Mouse (Mus musculus): ENCODE data around the gene Cul4a. TPM values are rescaled to one million over a fixed set of nuclear protein-coding genes. Genes with fewer than 3 reads are reported as not detected.
A peak's percentile ranks its signal among the peaks of the same experiment; 100 is the strongest.
"Not testable (repeated sequence)": the region's sequence is repeated elsewhere in the genome, so short reads cannot be mapped to it uniquely, and the experiment has no call there.

Cul4a gene
- polyA plus RNA-seq (2016; fragmentation: Nextera tagmentation; extraction: Ambion mirVana) = 84.0 and 86.8 TPM in 2 replicates

DNA sequence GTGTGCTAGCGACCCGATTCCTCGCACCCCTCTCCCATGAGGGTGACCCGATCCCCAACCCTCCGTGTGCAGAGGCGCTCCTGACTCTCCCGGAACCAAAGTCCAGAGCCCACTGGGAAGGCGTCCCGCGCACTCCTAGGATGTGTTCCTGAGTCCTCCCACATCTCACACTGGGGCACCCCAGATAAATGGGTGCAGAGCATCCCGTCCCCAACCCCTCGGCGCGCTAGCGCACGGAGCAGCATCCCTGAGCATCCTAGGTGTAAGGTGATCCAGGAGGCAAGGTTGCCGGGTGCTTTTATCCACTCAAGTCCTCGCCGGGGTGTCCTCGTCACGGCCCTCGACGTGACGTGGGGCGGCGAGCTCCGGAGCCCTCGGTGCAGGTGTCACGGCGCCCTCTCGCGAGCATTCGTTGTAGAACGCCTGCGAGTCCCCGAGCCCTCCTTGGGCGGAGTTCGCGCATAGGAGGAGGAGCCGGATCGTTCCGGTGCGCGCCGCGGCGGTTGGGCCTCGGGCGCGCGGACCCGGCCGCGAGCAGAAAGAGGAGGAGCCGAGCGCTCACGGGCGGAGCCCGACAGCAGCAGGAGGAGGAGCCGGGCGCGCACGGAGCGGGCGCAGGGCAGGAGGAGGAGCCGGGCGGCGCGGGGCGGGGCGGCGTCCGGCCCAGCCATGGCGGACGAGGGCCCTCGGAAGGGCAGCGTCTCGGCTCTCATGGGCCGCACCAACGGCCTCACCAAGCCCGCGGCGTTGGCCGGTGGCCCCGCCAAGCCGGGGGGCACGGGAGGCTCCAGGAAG, at the start of gene Cul4a, which contains the start of gene Pcid2:
Cul4a (plus strand) TSS at position 535 of the 795 bp plus-strand sequence.
Pcid2 (minus strand) TSS at position 373 of the 795 bp plus-strand sequence.
- H3K27me3 ChIP-seq = no peaks in the 10 kb centered on the region
- peak within 1 kb of the TSS; percentile 99 for H3K4me2 ChIP-seq
- no peaks in the 10 kb centered on the region for H3K9me3 ChIP-seq
- H3K9ac ChIP-seq = peak within 1 kb of the TSS; percentile 86
- H3K4me1 ChIP-seq = peaks cover 32% of the 10 kb centered on the region
- ATAC-seq (ENCODE audit: low FRiP score) = peak; percentile 96
- under 1% methylated on average over 75 of the region's 87 CpGs for WGBS
- peak within 1 kb of the TSS; percentile 89 for H3K27ac ChIP-seq
- peak within 1 kb of the TSS; percentile 97 for H3K4me3 ChIP-seq (replicated peaks)
- H3K36me3 ChIP-seq (replicated peaks) = 0 out of 2 replicates have a peak, but pooled peaks cover 5% of the 10 kb centered on the region

DNA sequence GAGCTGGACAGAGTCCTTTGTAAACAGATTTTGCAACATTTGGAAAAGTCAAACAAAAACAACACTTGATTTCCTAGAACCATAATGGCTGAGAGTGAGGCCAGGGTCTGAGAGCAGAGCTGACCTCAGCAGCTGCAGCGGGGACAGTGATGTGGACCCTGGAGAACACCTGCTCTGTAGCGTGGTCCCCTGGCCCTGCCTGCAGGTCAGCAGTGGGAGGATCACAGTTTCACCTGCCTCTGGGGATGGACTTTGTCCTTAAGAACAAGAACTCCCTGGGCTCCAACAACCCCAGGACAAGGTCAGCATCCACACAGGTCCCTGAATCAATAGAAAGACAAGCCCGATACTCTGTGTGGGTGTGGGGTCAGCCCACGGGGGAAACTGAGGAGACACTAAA, 48.1 kb upstream of the Cul4a start:
- Histone ChIP-seq H3K36me3 (replicated peaks) (no peaks in the 10 kb centered on the region), H3K4me1 (no peaks in the 10 kb centered on the region), H3K4me2 (no peak overlapping the region), H3K27ac (no peak overlapping the region), H3K4me3 (replicated peaks) (no peak overlapping the region), H3K9me3 (no peaks in the 10 kb centered on the region), H3K27me3 (no peaks in the 10 kb centered on the region), H3K9ac (no peak overlapping the region)
- WGBS = 83% methylated on average over 4 of the region's 4 CpGs
- no peak for ATAC-seq (ENCODE audit: low FRiP score)

DNA sequence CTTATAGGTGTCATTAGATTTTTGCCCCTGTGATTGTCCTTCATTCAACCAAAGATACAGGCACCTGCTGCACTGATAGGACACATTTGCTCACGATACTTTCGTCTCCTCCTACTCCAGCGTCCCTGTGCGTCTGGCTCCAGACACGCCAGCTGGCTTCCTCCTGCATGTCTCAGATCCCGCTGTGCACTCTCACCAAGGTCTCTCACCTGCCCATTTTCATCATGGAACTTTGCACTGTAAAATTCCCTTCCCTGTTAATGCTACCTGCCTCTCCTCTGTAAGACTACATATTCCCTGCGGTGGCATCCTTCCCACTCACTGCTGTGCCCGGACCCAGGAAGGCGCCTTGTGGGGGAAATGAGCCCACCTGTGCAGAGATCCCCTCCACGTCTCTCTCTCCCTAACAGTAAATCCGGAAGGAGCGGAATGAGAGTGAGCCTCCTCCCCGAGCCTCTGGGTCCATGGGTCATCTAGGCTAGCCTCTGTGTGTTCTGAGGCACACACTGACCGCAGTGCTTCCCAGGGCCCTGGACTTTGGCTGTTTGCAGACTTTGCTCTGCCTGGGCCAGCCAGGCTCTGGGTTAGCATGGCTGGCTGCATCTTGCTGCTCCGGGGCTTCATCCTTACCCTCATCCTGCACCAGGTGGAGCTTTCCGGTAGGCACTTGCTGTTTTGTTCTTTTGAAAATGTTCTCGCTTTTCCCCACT, 44.8 kb upstream of the Cul4a start, which contains the start of gene Proz:
Proz (plus strand) TSS at position 474 of the 710 bp plus-strand sequence.
- Histone ChIP-seq H3K9ac (no peak within 1 kb of the TSS), H3K9me3 (no peaks in the 10 kb centered on the region), H3K36me3 (replicated peaks) (no peaks in the 10 kb centered on the region), H3K4me3 (replicated peaks) (no peak within 1 kb of the TSS), H3K27me3 (no peaks in the 10 kb centered on the region), H3K4me2 (no peak within 1 kb of the TSS), H3K4me1 (no peaks in the 10 kb centered on the region), H3K27ac (no peak within 1 kb of the TSS)
- WGBS = 83% methylated on average over 17 of the region's 17 CpGs
- ATAC-seq (ENCODE audit: low FRiP score) = no peak

DNA sequence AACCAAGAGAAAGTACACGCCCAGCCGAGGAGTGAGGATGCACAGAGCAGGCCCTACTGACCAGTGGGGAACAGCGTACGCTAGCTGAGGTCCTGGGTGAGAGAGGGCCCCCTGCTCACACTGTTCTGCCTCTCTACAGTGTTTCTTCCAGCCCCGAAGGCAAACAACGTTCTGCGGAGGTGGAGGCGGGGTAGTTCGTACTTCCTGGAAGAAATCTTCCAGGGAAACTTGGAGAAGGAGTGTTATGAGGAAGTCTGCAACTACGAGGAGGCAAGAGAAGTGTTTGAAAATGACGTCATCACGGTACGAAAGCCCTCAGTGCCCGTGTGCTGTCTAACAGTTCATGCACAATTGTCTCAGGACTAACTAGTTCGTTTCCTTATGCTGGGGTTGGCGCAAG, 42.3 kb upstream of the Cul4a start:
- no peak overlapping the region for H3K27ac ChIP-seq
- H3K4me2 ChIP-seq = no peak overlapping the region
- no peak overlapping the region for H3K4me3 ChIP-seq (replicated peaks)
- WGBS = 81% methylated on average over 16 of the region's 16 CpGs
- H3K36me3 ChIP-seq (replicated peaks) = no peaks in the 10 kb centered on the region
- no peaks in the 10 kb centered on the region for H3K4me1 ChIP-seq
- H3K9me3 ChIP-seq = no peaks in the 10 kb centered on the region
- ATAC-seq (ENCODE audit: low FRiP score) = no peak
- no peaks in the 10 kb centered on the region for H3K27me3 ChIP-seq
- no peak overlapping the region for H3K9ac ChIP-seq

DNA sequence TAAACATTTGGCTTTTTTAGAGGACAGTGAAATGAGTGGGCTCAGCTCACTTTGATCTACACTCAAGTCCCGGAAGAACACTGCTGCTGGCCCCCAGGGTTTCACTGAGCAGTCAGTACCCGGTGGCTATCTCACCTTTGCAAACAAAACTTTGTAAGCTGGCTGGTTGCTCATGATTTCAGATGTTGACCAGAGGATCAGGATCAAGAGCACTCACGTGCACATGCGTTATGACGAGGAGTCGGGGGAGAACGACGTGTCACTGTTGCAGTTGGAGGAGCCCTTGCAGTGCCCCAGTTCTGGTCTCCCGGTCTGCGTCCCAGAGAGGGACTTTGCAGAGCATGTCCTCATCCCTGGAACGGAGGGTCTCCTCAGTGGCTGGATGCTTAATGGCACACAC, 32.2 kb upstream of the Cul4a start:
- no peak for ATAC-seq (ENCODE audit: low FRiP score)
- Histone ChIP-seq H3K27ac (no peak overlapping the region), H3K9me3 (no peaks in the 10 kb centered on the region), H3K4me3 (replicated peaks) (no peak overlapping the region), H3K36me3 (replicated peaks) (peaks cover 54% of the 10 kb centered on the region), H3K27me3 (no peaks in the 10 kb centered on the region), H3K4me2 (no peak overlapping the region), H3K4me1 (no peaks in the 10 kb centered on the region), H3K9ac (no peak overlapping the region)
- WGBS = 95% methylated on average over 11 of the region's 11 CpGs

DNA sequence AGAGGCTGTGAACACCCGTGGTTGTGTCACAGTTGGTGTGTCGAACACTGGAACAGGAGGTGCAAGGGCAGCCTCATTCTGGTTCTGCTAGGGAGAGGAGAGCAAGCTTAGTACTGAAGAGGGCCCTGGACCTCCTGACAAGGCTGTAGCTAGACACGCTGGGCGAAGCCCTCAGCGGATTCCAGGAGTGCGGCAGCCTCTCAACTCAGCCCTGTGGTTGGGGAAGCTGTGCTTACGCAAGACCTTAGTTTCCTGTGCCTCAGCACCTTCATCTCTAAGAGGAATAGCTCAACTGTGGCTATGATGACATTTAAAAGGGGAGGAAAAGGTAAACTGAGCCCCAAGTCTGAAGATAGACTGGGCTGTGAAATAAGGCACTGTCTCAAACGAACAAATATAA, 30.4 kb upstream of the Cul4a start:
- Histone ChIP-seq H3K4me3 (replicated peaks) (no peak overlapping the region), H3K27ac (no peak overlapping the region), H3K4me1 (no peaks in the 10 kb centered on the region), H3K9me3 (no peaks in the 10 kb centered on the region), H3K4me2 (no peak overlapping the region), H3K36me3 (replicated peaks) (peaks cover 72% of the 10 kb centered on the region), H3K9ac (no peak overlapping the region), H3K27me3 (no peaks in the 10 kb centered on the region)
- 94% methylated on average over 8 of the region's 8 CpGs for WGBS
- no peak for ATAC-seq (ENCODE audit: low FRiP score)

DNA sequence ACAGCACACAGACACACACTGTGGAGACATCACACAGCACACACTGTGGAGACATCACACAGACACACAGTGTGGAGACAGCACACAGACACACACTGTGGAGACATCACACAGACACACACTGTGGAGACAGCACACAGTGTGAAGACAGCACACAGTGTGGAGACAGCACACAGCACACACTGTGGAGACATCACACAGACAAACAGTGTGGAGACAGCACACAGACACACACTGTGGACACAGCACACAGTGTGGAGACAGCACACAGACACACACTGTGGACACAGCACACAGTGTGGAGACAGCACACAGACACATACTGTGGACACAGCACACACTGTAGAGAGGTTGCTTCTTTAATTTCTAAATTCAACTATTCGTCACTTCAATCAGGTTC, 29.8 kb upstream of the Cul4a start:
- peaks cover 77% of the 10 kb centered on the region for H3K36me3 ChIP-seq (replicated peaks)
- not testable (repeated sequence) for H3K27me3 ChIP-seq; H3K4me1 ChIP-seq; H3K4me3 ChIP-seq (replicated peaks); H3K9me3 ChIP-seq; H3K27ac ChIP-seq; H3K9ac ChIP-seq; ATAC-seq (ENCODE audit: low FRiP score); H3K4me2 ChIP-seq
- 94% methylated on average over 1 of the region's 1 CpGs for WGBS

DNA sequence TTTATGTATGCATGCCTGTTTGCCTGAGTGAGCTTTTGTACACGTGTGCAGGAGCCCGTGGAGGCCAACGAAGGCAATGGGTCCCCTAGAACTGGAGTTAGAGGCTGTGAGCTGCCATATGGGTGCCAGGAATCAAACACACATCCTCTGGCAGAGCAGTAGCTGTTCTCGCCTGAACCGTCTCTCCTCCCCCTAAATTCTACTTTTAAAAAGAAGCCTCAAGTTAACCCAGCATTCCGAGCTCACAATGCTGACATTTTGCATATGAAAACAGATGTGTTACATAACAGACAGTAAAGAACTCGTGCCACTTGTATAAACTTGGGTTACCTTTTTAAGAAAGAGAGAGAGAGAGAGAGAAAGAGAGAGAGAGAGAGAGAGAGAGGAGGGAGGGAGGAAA, 27.9 kb upstream of the Cul4a start:
- H3K36me3 ChIP-seq (replicated peaks) = peaks cover 96% of the 10 kb centered on the region
- WGBS = 87% methylated on average over 7 of the region's 7 CpGs
- H3K9ac ChIP-seq = no peak overlapping the region
- no peak overlapping the region for H3K4me2 ChIP-seq
- ATAC-seq (ENCODE audit: low FRiP score) = no peak
- H3K4me3 ChIP-seq (replicated peaks) = no peak overlapping the region
- H3K9me3 ChIP-seq = no peaks in the 10 kb centered on the region
- H3K4me1 ChIP-seq = no peaks in the 10 kb centered on the region
- no peak overlapping the region for H3K27ac ChIP-seq
- no peaks in the 10 kb centered on the region for H3K27me3 ChIP-seq

DNA sequence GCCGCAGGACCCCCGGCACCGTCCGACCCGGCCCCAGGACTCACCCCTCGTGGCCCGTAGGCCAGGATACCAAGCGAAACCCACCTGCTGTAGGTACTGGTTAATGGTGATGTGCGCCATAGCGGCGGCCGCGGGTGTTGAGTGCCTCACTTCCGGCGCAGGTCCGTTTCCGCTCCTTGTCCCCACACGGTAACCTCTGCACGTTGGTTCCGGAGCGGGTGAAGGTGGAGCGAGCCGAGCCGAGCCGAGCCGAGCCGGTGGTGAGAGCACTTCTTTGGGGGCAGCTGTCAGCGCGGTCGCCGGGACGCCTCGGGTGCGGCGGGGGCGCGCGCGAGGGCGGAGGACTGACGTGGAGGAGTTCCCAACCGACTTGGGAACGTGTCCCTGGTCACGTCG, 732 bp upstream of the Cul4a start:
- peak overlapping the region; percentile 86 for H3K9ac ChIP-seq
- peak overlapping the region; percentile 89 for H3K27ac ChIP-seq
- under 1% methylated on average over 45 of the region's 45 CpGs for WGBS
- H3K27me3 ChIP-seq = no peaks in the 10 kb centered on the region
- peak overlapping the region; percentile 97 for H3K4me3 ChIP-seq (replicated peaks)
- peak overlapping the region; percentile 99 for H3K4me2 ChIP-seq
- H3K4me1 ChIP-seq = peaks cover 32% of the 10 kb centered on the region
- peaks cover 11% of the 10 kb centered on the region; the same call in 1 of the 2 replicates for H3K36me3 ChIP-seq (replicated peaks)
- ATAC-seq (ENCODE audit: low FRiP score) = peak; percentile 78
- H3K9me3 ChIP-seq = no peaks in the 10 kb centered on the region

DNA sequence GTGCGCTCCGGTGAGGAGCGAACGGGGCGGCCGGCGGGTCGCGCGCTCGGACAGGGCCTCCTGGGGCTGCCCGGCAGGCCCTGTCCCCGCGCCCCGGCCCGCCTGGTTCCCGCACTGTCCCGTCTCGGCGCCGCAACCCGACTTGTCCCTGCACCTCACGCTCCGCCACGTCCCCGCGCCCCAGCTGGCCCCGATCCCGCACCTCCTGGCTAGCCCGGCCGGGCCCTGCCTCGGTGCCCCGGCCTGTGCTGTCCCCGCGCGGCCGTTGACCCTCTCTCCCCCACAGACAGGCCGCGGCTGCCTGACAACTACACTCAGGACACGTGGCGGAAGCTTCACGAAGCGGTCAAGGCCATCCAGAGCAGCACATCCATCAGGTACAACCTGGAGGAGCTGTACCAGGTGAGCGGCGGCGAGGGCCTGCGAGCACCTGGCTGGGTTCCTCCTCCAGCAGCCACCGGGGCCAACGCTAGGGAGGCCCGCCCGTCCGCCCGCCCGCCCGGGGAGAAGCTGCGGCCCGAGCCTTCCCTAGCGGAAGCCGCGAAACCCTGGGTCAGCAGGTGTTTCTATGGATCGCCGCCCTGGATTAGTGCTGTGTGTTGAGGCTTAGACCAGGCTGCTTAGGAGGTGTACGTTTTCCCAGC, 609 bp downstream of the Cul4a start:
- no peaks in the 10 kb centered on the region for H3K9me3 ChIP-seq
- peak overlapping the region; percentile 85 for H3K9ac ChIP-seq
- peak overlapping the region; percentile 99 for H3K4me2 ChIP-seq
- H3K4me3 ChIP-seq (replicated peaks) = peak overlapping the region; percentile 97
- peaks cover 38% of the 10 kb centered on the region for H3K4me1 ChIP-seq
- no peaks in the 10 kb centered on the region for H3K27me3 ChIP-seq
- WGBS = under 1% methylated on average over 59 of the region's 63 CpGs
- 0 out of 2 replicates have a peak, but pooled peaks cover 4% of the 10 kb centered on the region for H3K36me3 ChIP-seq (replicated peaks)
- H3K27ac ChIP-seq = peak overlapping the region; percentile 89
- ATAC-seq (ENCODE audit: low FRiP score) = peak; percentile 66

DNA sequence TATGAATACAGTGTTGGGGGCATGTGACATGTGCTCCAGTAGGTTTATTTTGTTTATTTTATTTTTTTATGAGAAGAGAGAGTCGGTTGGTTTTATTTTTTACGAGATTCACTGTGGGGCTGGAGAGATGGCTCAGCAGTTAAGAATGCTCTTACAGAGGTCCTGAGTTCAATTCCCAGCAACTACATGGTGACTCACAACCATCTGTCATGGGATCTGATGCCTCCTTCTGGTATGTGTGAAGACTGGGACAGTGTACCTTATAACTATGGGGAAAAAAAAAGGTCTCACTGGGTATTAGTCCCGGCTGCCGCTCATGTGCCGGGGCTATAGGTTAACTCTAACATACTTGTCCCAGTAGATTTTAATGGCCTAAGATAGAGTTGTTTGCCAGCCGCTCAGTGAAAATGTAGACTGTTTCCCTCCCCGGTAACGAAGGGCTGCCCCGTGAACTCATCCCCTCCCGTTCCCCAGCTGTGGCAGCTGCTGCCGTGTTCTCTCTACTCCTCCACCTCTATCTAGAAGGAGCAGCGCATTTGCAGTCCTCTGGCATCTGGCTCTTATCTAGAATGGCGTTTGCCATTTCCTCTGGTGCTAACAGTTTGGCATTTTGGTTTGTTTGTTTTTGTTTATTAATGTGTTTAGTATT, 2.7 kb downstream of the Cul4a start:
- H3K9me3 ChIP-seq = no peaks in the 10 kb centered on the region
- no peak overlapping the region for H3K9ac ChIP-seq
- peaks cover 42% of the 10 kb centered on the region for H3K4me1 ChIP-seq
- H3K4me3 ChIP-seq (replicated peaks) = no peak overlapping the region
- no peak for ATAC-seq (ENCODE audit: low FRiP score)
- no peak overlapping the region for H3K4me2 ChIP-seq
- 93% methylated on average over 13 of the region's 13 CpGs for WGBS
- H3K27me3 ChIP-seq = no peaks in the 10 kb centered on the region
- H3K27ac ChIP-seq = no peak overlapping the region
- peaks cover 2% of the 10 kb centered on the region; the same call in 1 of the 2 replicates for H3K36me3 ChIP-seq (replicated peaks)

DNA sequence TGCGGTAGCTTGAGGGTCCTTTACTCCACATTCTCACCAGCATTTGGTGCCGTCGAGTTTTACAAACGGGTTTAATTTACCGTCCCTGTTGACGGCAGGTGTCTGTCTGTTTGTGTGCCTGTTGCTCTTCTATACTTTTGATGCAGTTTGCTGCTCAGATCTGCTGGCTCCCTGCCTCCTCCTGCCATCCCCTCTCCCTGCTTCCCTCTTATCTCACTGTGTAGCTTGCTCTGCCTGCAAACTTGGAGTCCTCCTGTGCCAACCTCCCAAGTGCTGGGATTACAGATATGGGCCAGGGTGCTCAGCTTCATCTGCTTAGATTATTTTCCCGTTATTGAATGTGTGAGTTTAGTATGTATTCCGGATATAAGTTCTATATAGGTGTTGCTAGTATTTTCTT, 3.5 kb downstream of the Cul4a start:
- ATAC-seq (ENCODE audit: low FRiP score) = no peak
- Histone ChIP-seq H3K4me3 (replicated peaks) (no peak overlapping the region), H3K4me2 (no peak overlapping the region), H3K4me1 (peaks cover 36% of the 10 kb centered on the region), H3K27me3 (no peaks in the 10 kb centered on the region), H3K27ac (no peak overlapping the region), H3K9ac (no peak overlapping the region), H3K9me3 (no peaks in the 10 kb centered on the region), H3K36me3 (replicated peaks) (peaks cover 8% of the 10 kb centered on the region)
- WGBS = 86% methylated on average over 8 of the region's 8 CpGs
